Mouse (Mus musculus) liver, embryonic 14.5 days (tissue): ENCODE measurements around the gene U2af1. TPM values are rescaled to one million over a fixed set of nuclear protein-coding genes. Genes with fewer than 3 reads are reported as not detected.

Source experiments
- ATAC-seq: fragments of 200-750 bp; cut with Nextera tagmentation; 2 replicates; pipeline ENCODE4 v1.8.0; 2017; ENCODE audit warnings: moderate number of reproducible peaks, mild to moderate bottlenecking, moderate library complexity; ENCODE audit not compliant: insufficient read depth
- DNase-seq, 3 experiments: peaks; one replicate each; pipeline ENCODE4 v3.0.0-alpha.2; 2012 to 2013; ENCODE audit warnings: low read depth in 3 of 3, low spot score in 3 of 3
- H3K27ac ChIP-seq: fragments of 300-500 bp; sonication (generic); 2 replicates; pipeline ENCODE4 v1.5.1; 2014; ENCODE audit warnings: moderate library complexity, mild to moderate bottlenecking, control low read depth, inconsistent platforms
- H3K27me3 ChIP-seq: fragments of 300-500 bp; sonication (generic); 2 replicates; pipeline ENCODE4 v1.6.1; 2014; ENCODE audit warnings: mild to moderate bottlenecking, low read length, moderate library complexity; ENCODE audit not compliant: control insufficient read depth, insufficient read depth
- H3K36me3 ChIP-seq: fragments of 300-500 bp; sonication (generic); replicated peaks from 2 replicates; pipeline ENCODE4 v1.6.1; 2014; ENCODE audit warnings: low read depth; ENCODE audit not compliant: control insufficient read depth, insufficient read depth
- H3K4me1 ChIP-seq, 2 experiments: fragments of 200-500 bp in 1 of 2; fragments of 300-500 bp in 1 of 2; sonication (generic) in 1 of 2; replicated peaks; 2 replicates each; pipeline ENCODE4 v1.6.1; 2012 to 2014; ENCODE audit warnings: antibody characterized with exemption in 1 of 2, inconsistent platforms in 1 of 2, low read length in 1 of 2; ENCODE audit not compliant: control insufficient read depth in 2 of 2, insufficient read depth in 2 of 2
- H3K4me2 ChIP-seq: fragments of 300-500 bp; sonication (generic); 2 replicates; pipeline ENCODE4 v1.6.1; 2014; ENCODE audit warnings: low read depth, mild to moderate bottlenecking, control low read depth, moderate library complexity
- H3K4me3 ChIP-seq, 2 experiments: fragments of 200-500 bp in 1 of 2; fragments of 300-500 bp in 1 of 2; sonication (generic) in 1 of 2; 2 replicates each; pipeline ENCODE4 v1.5.1; 2012 to 2014; ENCODE audit warnings: low read depth in 2 of 2, low read length in 2 of 2, mild to moderate bottlenecking in 2 of 2, control low read depth in 1 of 2, inconsistent platforms in 1 of 2, moderate library complexity in 1 of 2; ENCODE audit not compliant: insufficient read depth in 1 of 2
- H3K9ac ChIP-seq: fragments of 300-500 bp; sonication (generic); replicated peaks from 2 replicates; pipeline ENCODE4 v1.6.1; 2014; ENCODE audit warnings: mild to moderate bottlenecking, control low read depth, moderate library complexity
- H3K9me3 ChIP-seq: fragments of 300-500 bp; sonication (generic); 2 replicates; pipeline ENCODE4 v1.6.1; 2016; ENCODE audit warnings: low read length, mixed read lengths; ENCODE audit not compliant: control insufficient read depth
- CTCF ChIP-seq: IDR thresholded peaks from 2 replicates; pipeline ENCODE4 v1.5.1; 2016; ENCODE audit warnings: antibody characterized with exemption, low read depth, control low read depth
- EP300 ChIP-seq: IDR thresholded peaks from 2 replicates; pipeline ENCODE4 v1.6.1; 2016; ENCODE audit warnings: antibody characterized with exemption, low read depth
- WGBS: fragments of 180-500 bp; shearing (Covaris S2); extraction: QIAGEN DNeasy Blood & Tissue Kit; methylation state at CpG from one replicate; pipeline ENCODE4 v1.1.7; 2014; ENCODE audit not compliant: insufficient replicate concordance; 5-methylcytosine and 5-hydroxymethylcytosine counted together
- polyA plus RNA-seq, 2 experiments: library from polyadenylated mRNA; depleted of rRNA in 1 of 2; stranded (reverse) in 1 of 2; unstranded in 1 of 2; fragments of >200 nt; fragmentation: Nextera tagmentation in 1 of 2; extraction: Ambion mirVana in 1 of 2; gene quantifications; 2 replicates each; pipeline versions ENCODE4 v1.2.1 to v1.2.3; 2012 to 2014

The U2af1 gene
- polyA plus RNA-seq, 2 experiments = 83.3 to 145 TPM

GRCm38 (mm10) chr17:31642913-31643312 lies 15.8 kb downstream of the U2af1 start:
- Histone ChIP-seq H3K4me2 (no peak overlapping the region), H3K9me3 (no peaks in the 10 kb centered on the region), H3K4me1 (no peaks in the 10 kb centered on the region), H3K27ac (no peak overlapping the region), H3K4me3 (no peak overlapping the region), H3K36me3 (peaks cover 15% of the 10 kb centered on the region), H3K27me3 (peaks cover under 1% of the 10 kb centered on the region), H3K9ac (no peak overlapping the region)
- WGBS = 53% methylated on average over 4 of the region's 4 CpGs
- no peak for DNase-seq
- no peak for ATAC-seq
- no peak for TF ChIP-seq CTCF
- TF ChIP-seq EP300 = no peak

- H3K36me3 ChIP-seq = peaks cover 9% of the 10 kb centered on the region
- no peak overlapping the region for H3K9ac ChIP-seq
- H3K27me3 ChIP-seq = peaks cover 7% of the 10 kb centered on the region
- 48% methylated on average over 8 of the region's 8 CpGs for WGBS
- H3K27ac ChIP-seq = no peak overlapping the region
- H3K4me2 ChIP-seq = no peak overlapping the region
- H3K4me1 ChIP-seq = peaks cover 0 to 3% of the 10 kb centered on the region in 2 experiments; a peak in 1 of 4 replicates
- H3K4me3 ChIP-seq = no peak overlapping the region
- no peaks in the 10 kb centered on the region for H3K9me3 ChIP-seq
- DNase-seq = no peak
- no peak for ATAC-seq
- no peak for TF ChIP-seq CTCF
- TF ChIP-seq EP300 = no peak
These were observed 16.4 kb downstream of the U2af1 start for GRCm38 (mm10) chr17:31642331-31642730.

- Histone ChIP-seq H3K27me3 (peaks cover 31% of the 10 kb centered on the region), H3K4me1 (peaks cover 0 to 3% of the 10 kb centered on the region in 2 experiments; a peak in 2 of 4 replicates), H3K9ac (no peak overlapping the region), H3K27ac (no peak overlapping the region), H3K36me3 (no peaks in the 10 kb centered on the region), H3K9me3 (no peaks in the 10 kb centered on the region), H3K4me3 (no peak overlapping the region), H3K4me2 (no peak overlapping the region)
- no peak for ATAC-seq
- WGBS = 55% methylated on average over 4 of the region's 4 CpGs
- no peak for TF ChIP-seq CTCF
- TF ChIP-seq EP300 = no peak
- no peak for DNase-seq
These were observed 19.0 kb downstream of the U2af1 start for GRCm38 (mm10) chr17:31639651-31640050.

GRCm38 (mm10) chr17:31637866-31638570 lies 20.7 kb downstream of the U2af1 start:
- Histone ChIP-seq H3K4me3 (no peak overlapping the region), H3K27ac (no peak overlapping the region), H3K27me3 (peaks cover 31% of the 10 kb centered on the region), H3K36me3 (no peaks in the 10 kb centered on the region), H3K4me2 (no peak overlapping the region), H3K4me1 (peaks cover 0 to 3% of the 10 kb centered on the region in 2 experiments; a peak in 2 of 4 replicates), H3K9me3 (no peaks in the 10 kb centered on the region), H3K9ac (no peak overlapping the region)
- DNase-seq (no peak), ATAC-seq (no peak)
- TF ChIP-seq EP300 (no peak), CTCF (no peak)
- WGBS = 49% methylated on average over 9 of the region's 9 CpGs

- peaks cover 0 to 3% of the 10 kb centered on the region in 2 experiments; a peak in 2 of 4 replicates for H3K4me1 ChIP-seq
- H3K27ac ChIP-seq = no peak within 1 kb of the TSS; the same call in 1 of the 2 replicates
- 1% methylated on average over 61 of the region's 61 CpGs for WGBS
- no peaks in the 10 kb centered on the region for H3K9me3 ChIP-seq
- H3K4me3 ChIP-seq = peak within 1 kb of the TSS; percentile 25 to 49
- no peak for TF ChIP-seq CTCF
- TF ChIP-seq EP300 = no peak
- peak within 1 kb of the TSS; percentile 63 for H3K4me2 ChIP-seq
- ATAC-seq = peak; percentile 87
- DNase-seq = peak; percentile 19 to 24 (median 22)
- H3K9ac ChIP-seq = no peak within 1 kb of the TSS
- H3K27me3 ChIP-seq = peaks cover 31% of the 10 kb centered on the region
- H3K36me3 ChIP-seq = no peaks in the 10 kb centered on the region
These were observed 21.5 kb downstream of the U2af1 start, which contains the start of gene Cbs for GRCm38 (mm10) chr17:31636942-31637811. Gene Cbs (minus strand): TSS chr17:31637238.
